Mouse (Mus musculus): ENCODE results near the gene Adam23. TPM values are rescaled to one million over a fixed set of nuclear protein-coding genes. Genes with fewer than 3 reads are reported as not detected.

Gene Adam23
- polyA plus RNA-seq, 1 experiment, result 2.9 TPM

DNA sequence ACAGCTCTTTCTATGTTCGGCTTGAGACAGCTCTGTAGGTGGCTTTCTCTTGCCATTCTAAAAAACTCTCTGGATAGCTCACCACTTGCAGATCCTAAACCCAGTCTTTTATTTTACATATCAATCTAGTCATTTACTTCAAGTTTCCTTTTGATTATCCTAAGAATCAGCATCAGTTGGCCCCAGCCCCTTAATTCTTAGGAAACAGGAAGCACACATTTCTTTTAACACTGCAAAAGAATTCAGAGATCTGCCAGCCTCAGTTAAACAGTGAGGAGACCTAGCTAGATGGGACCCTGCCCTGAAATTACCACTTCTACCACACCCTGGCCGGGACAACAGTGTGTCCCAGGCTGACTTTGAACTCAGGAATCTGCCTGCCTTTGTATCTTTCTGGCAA lies 3.5 kb upstream of the Adam23 start:
- TF ChIP-seq CTCF (IDR thresholded peaks at IDR 0.05; ENCODE audit: insufficient read depth, low read length), result no peak
- TF ChIP-seq POLR2A (IDR thresholded peaks at IDR 0.05; ENCODE audit: borderline replicate concordance, extremely low read depth, low read depth, low read length), result no peak
- DNase-seq, result no peak
- WGBS, result 68% methylated on average over 2 of the region's 2 CpGs
- Histone ChIP-seq H3K4me3 (replicated peaks; ENCODE audit: extremely low read depth, low read depth, low read length) (no peak overlapping the region), H3K4me1 (ENCODE audit: control insufficient read depth, insufficient read depth, low read length) (0 out of 2 replicates have a peak, but pooled peaks cover 2% of the 10 kb centered on the region)

DNA sequence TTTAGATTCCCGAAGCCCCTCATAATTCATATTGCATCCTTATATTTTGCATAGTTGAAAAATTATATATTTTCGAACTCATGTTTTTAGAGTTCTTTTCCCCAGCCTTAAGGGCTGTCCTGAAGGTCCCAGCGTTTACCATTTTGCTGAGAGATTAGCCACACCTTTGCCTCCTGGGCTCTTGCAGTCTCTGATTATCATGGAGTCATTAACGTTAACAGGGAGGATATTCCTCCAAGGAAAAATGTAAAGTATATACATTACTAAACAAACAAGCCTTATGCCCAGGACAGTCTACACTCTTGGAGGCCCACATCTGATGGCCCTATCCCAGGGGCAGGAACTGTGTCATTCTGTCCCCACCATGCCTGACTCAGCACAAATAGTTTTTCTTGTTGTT lies 3.1 kb upstream of the Adam23 start:
- no peak for DNase-seq
- Histone ChIP-seq H3K4me3 (replicated peaks; ENCODE audit: extremely low read depth, low read depth, low read length) (no peak overlapping the region), H3K4me1 (ENCODE audit: control insufficient read depth, insufficient read depth, low read length) (0 out of 2 replicates have a peak, but pooled peaks cover 2% of the 10 kb centered on the region)
- no peak for TF ChIP-seq CTCF (IDR thresholded peaks at IDR 0.05; ENCODE audit: insufficient read depth, low read length)
- 68% methylated on average over 4 of the region's 4 CpGs for WGBS

DNA sequence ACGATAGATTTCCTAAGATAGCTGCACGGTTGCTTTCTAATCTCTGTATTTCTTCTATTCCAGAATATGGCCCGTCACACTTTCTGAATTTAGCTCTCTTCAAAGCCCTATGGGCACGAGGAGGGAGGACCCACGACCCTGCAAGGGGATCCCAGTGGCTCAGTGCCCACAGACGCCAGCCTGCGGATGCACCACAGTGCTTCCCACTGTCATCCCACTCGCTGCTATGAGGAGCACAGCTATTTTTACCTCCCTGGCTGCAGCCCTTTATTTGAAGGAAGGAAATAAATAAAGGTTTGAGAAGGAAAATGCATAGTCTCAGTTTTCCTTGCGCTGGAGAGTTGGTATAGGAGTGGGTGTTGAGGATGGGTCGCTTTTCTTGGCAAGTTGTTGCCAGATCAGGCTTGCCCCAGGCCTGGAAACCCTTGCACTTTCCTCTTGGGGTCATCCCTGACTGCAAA lies 512 bp upstream of the Adam23 start:
- no peak overlapping the region for H3K4me3 ChIP-seq (replicated peaks; ENCODE audit: extremely low read depth, low read depth, low read length)
- 69% methylated on average over 10 of the region's 10 CpGs for WGBS
- no peak for DNase-seq
- TF ChIP-seq POLR2A (IDR thresholded peaks at IDR 0.05; ENCODE audit: borderline replicate concordance, extremely low read depth, low read depth, low read length) (no peak), CTCF (IDR thresholded peaks at IDR 0.05; ENCODE audit: insufficient read depth, low read length) (no peak)
- 0 out of 2 replicates have a peak, but pooled peaks cover 2% of the 10 kb centered on the region for H3K4me1 ChIP-seq (ENCODE audit: control insufficient read depth, insufficient read depth, low read length)

DNA sequence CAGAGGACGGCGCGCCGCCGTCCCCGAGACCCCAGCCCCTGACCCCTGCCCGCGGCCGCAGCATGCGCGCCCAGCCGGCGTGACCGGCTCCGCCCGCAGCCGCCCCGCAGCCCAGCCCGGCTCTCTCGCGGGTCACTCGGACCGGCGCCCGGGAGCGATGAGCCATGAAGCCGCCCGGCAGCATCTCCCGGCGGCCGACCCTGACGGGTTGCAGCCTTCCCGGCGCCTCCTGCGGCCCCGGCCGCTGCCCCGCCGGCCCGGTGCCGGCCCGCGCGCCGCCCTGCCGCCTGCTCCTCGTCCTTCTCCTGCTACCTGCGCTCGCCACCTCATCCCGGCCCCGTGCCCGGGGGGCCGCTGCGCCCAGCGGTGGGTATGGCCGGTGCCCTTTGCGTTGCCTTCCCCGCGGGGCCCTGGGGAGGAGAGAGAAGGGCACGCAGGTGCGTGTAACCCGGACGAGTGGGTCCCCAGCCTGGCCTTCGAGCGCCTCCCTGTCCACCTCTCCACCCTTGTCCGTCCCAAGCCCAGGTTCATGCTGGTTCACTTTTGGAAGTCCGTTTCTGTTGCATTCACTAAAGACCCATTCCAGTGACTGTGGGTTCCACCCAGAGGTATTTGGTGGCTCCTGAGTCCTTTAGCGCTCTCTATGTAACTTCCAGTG lies 485 bp downstream of the Adam23 start:
- 1% methylated on average over 65 of the region's 68 CpGs for WGBS
- DNase-seq, result no peak
- no peak for TF ChIP-seq CTCF (IDR thresholded peaks at IDR 0.05; ENCODE audit: insufficient read depth, low read length)
- no peak for TF ChIP-seq POLR2A (IDR thresholded peaks at IDR 0.05; ENCODE audit: borderline replicate concordance, extremely low read depth, low read depth, low read length)
- Histone ChIP-seq H3K4me1 (ENCODE audit: control insufficient read depth, insufficient read depth, low read length) (0 out of 2 replicates have a peak, but pooled peaks cover 2% of the 10 kb centered on the region), H3K4me3 (replicated peaks; ENCODE audit: extremely low read depth, low read depth, low read length) (peak overlapping the region; percentile 49)

DNA sequence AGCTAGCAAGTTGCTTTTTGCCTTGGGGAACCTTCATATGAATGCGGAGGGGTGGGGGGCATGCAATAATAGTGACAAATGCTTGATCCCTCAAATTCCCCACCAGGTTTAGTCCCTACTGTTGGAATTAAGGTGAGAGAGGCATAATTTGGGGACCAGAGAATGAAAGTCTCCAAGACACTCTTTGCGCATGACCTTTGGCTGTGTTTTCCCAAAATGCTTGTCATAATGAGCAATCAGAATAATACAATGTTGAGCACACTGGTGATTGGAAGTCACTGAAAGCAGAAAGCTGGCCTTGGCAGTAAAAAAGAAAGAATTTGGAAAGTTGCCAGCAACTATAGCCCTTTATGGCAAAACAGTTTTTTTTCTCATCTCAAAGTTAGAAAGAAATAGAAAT lies 1.0 kb downstream of the Adam23 start:
- DNase-seq, result no peak
- no peak overlapping the region for H3K4me3 ChIP-seq (replicated peaks; ENCODE audit: extremely low read depth, low read depth, low read length)
- TF ChIP-seq POLR2A (IDR thresholded peaks at IDR 0.05; ENCODE audit: borderline replicate concordance, extremely low read depth, low read depth, low read length) (no peak), CTCF (IDR thresholded peaks at IDR 0.05; ENCODE audit: insufficient read depth, low read length) (no peak)
- 74% methylated on average over 2 of the region's 2 CpGs for WGBS
- H3K4me1 ChIP-seq (ENCODE audit: control insufficient read depth, insufficient read depth, low read length), result 0 out of 2 replicates have a peak, but pooled peaks cover 2% of the 10 kb centered on the region

DNA sequence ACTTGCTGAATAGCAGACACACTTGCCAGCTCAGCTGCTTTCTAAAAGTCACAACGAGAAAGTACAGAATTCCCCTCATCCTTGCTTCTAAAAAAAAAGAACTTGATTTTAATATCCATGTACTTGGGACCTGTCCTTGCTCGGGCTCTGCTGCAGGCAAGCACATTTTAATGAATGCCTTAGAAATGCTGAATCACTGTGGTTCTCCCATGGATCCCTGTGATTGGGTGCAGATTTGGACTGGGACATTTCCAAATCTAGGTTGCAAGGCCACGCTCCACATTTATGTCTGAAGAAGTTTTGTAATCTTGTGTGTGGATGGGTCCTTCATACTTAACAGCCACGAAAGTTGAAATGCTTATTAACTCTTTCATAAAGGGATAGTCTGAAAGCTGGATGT lies 4.4 kb downstream of the Adam23 start:
- 67% methylated on average over 4 of the region's 4 CpGs for WGBS
- no peak overlapping the region for H3K4me3 ChIP-seq (replicated peaks; ENCODE audit: extremely low read depth, low read depth, low read length)
- no peak for DNase-seq
- TF ChIP-seq POLR2A (IDR thresholded peaks at IDR 0.05; ENCODE audit: borderline replicate concordance, extremely low read depth, low read depth, low read length) (no peak), CTCF (IDR thresholded peaks at IDR 0.05; ENCODE audit: insufficient read depth, low read length) (no peak)
- H3K4me1 ChIP-seq (ENCODE audit: control insufficient read depth, insufficient read depth, low read length), result 0 out of 2 replicates have a peak, but pooled peaks cover 2% of the 10 kb centered on the region

DNA sequence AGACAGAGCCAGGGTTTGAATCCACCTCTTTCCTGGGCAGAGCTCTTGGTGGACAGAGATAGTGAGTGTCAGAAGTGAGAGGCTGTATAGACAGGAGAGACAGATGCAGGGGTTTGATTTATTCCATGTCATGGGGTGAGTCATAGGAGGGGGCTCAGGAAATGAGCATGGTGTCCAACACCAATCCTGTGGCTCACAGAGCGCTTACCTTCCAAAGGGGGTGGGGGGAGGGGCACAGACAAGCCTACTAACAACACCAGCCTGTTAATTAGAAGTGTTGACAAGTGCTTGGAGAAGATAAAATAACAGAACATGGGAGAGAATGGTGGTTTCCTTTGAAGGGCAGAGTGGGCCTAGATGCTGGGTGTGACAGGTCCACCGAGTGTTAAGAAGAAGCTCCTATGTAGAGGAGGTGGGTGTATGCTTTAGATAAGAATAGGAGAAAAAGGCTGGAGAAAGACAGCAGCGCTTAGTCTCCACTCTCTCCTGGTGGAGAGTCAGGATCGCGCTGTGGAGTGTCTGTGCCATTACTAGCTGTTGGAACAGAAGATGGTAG lies 7.7 kb downstream of the Adam23 start:
- no peak for DNase-seq
- 49% methylated on average over 5 of the region's 5 CpGs for WGBS
- TF ChIP-seq CTCF (IDR thresholded peaks at IDR 0.05; ENCODE audit: insufficient read depth, low read length) (no peak), POLR2A (IDR thresholded peaks at IDR 0.05; ENCODE audit: borderline replicate concordance, extremely low read depth, low read depth, low read length) (no peak)
- Histone ChIP-seq H3K4me3 (replicated peaks; ENCODE audit: extremely low read depth, low read depth, low read length) (no peak overlapping the region), H3K4me1 (ENCODE audit: control insufficient read depth, insufficient read depth, low read length) (no peaks in the 10 kb centered on the region)

DNA sequence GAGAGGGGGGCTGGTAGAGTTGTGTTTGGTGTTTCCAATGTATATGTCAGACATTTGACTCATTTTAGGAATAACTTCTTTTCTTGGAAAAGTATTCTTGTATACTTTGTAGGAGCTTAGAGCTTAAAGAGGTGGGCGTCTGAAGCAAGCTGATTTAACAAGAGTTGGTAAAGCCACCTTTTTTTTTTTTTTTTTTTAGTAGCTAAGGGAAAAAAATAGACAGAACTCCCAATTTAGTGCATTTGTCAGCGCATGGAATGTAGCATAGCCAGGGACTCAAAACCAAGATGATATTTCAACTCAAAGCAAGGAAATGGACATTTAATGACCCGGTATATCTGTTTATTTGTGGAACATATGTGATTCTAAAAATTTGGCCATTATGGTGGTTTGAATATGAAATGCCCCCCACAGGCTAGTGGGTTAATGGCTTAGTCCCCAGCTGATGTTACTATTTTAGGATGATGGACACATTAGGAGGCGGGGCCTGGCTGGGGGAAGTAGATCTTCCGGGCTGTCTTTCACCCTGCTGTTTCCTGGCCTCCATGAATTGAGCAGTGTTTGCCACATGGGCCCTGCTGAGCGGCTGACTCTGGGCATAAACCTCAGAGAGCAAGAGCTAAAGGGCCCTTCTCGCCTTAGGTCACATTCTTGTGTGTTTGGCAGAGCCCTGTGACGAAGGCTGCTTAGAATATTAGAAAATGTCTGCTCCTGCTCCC lies 12.3 kb downstream of the Adam23 start:
- H3K4me1 ChIP-seq (ENCODE audit: control insufficient read depth, insufficient read depth, low read length), result no peaks in the 10 kb centered on the region
- TF ChIP-seq POLR2A (IDR thresholded peaks at IDR 0.05; ENCODE audit: borderline replicate concordance, extremely low read depth, low read depth, low read length) (no peak), CTCF (IDR thresholded peaks at IDR 0.05; ENCODE audit: insufficient read depth, low read length) (no peak)
- H3K4me3 ChIP-seq (replicated peaks; ENCODE audit: extremely low read depth, low read depth, low read length), result no peak overlapping the region
- DNase-seq, result no peak
- WGBS, result 64% methylated on average over 8 of the region's 8 CpGs

DNA sequence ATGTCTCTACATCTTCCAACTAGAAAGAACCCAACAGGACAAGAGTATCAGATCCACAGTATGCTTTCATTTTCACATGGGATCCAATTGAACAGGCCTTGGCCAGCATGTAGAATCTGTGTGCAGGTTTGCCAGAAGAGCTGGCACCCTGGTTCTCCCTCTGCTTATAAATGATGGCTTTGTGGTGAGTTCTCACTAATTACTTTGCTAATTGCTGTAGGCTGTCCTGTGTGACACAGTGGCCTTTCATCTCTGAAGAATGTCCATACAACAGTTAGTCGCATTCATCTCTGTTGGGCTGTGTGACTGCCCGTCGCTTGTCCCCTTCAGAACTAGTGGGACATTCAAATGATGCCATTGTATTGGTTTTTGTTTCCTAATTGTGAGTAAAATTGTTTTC lies 13.5 kb downstream of the Adam23 start:
- H3K4me1 ChIP-seq (ENCODE audit: control insufficient read depth, insufficient read depth, low read length), result no peaks in the 10 kb centered on the region
- no peak overlapping the region for H3K4me3 ChIP-seq (replicated peaks; ENCODE audit: extremely low read depth, low read depth, low read length)
- 96% methylated on average over 3 of the region's 3 CpGs for WGBS
- DNase-seq, result no peak
- TF ChIP-seq POLR2A (IDR thresholded peaks at IDR 0.05; ENCODE audit: borderline replicate concordance, extremely low read depth, low read depth, low read length) (no peak), CTCF (IDR thresholded peaks at IDR 0.05; ENCODE audit: insufficient read depth, low read length) (no peak)
